Mouse (Mus musculus): ENCODE results near the gene Hist1h2bf. TPM values are rescaled to one million over a fixed set of nuclear protein-coding genes. Genes with fewer than 3 reads are reported as not detected.

Gene Hist1h2bf
- polyA plus RNA-seq, 1 experiment from 2014 or later, result 4.1 TPM

DNA sequence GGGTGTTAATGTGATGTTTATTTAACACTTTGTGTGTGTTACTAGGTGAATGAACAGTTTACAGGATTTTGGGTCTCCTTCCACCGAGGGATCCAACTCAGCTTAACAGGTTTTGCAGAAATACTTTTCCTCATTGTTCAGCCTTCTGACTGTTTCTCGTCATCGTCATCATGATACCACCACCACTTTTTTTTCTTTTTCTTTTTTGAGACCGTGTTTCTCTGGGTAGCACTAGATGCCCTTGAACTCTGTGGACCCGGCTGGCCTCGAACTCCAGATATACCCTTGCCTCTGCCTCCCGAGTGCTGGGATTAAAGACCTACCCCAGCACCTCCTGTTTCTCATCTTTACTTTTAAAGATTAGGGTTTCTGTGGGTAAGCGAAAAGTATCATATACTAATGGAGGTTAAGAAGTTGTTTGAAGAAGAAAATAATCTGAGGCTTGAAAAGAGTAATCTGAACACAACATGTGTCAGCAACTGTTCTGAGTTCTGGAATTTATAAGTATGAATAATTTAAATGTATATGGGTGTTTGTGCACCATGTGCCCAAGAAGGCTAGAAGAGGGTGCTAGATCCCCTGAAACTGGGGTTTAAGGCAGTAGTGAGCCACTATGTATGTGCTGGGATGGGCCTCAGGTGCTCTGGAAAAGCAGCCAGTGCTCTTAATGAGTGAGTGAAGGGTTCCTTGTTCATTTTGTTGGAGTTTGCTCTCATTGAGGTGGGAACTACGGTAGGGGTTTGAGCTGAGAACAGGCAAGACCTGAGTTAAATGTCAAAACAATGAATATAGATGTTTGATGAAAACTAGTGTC lies 41.5 kb downstream of the Hist1h2bf start:
- DNase-seq (ENCODE audit: low spot score), result peak; percentile 56
- WGBS, result 27% methylated on average over 9 of the region's 9 CpGs
- H3K4me1 ChIP-seq (ENCODE audit: control insufficient read depth, insufficient read depth, low read length), result no peaks in the 10 kb centered on the region

DNA sequence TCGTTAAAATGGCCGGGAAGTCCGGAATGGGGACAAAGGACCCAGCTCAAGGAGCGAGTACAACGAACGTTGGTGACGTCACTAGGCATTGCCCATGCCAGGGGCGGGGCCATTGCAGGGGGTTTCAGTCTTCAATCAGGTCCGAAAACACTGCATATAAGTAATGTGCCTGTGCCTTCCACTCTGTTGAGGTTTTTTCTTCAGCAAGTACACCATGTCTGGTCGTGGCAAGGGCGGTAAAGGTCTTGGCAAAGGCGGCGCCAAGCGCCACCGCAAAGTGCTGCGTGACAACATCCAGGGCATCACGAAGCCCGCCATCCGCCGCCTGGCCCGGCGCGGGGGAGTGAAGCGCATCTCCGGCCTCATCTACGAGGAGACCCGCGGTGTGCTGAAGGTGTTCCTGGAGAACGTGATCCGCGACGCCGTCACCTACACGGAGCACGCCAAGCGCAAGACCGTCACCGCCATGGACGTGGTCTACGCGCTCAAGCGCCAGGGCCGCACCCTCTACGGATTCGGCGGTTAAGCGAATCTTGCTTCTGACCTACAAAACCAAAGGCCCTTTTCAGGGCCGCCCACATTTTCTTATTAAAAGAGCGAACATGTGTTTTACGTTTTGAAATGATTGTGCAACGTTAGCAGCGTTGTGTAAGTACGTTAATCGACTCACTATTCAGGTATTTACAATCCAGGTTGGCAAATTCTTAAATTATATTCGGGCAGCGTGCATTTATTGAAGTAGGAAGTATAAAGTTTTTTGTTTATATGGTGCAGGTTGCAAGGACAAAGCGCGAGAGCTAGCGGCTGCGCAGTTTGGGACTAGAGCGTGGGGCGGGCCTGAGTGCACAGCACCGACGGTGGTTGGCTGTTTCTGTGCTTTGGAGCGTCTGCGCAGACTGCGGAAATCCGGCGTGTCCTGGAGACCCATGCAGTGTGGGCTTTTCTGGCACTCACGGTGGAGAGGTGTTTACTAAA lies 42.8 kb downstream of the Hist1h2bf start, which contains the start of gene Hist1h4h:
Hist1h4h (plus strand) TSS at position 150 of the 975 bp plus-strand sequence.
- Histone ChIP-seq H3K4me3 (ENCODE audit: low read depth, low read length) (peak within 1 kb of the TSS; percentile 56), H3K36me3 (replicated peaks; ENCODE audit: control insufficient read depth, insufficient read depth, low read depth, low read length) (no peaks in the 10 kb centered on the region), H3K9me3 (replicated peaks; ENCODE audit: control insufficient read depth, low read length) (no peaks in the 10 kb centered on the region), H3K27ac (replicated peaks; ENCODE audit: low read depth, low read length) (peak within 1 kb of the TSS; percentile 97), H3K4me1 (ENCODE audit: control insufficient read depth, insufficient read depth, low read length) (no peaks in the 10 kb centered on the region), H3K27me3 (ENCODE audit: control insufficient read depth, insufficient read depth, low read length) (no peaks in the 10 kb centered on the region), H3K9ac (replicated peaks; ENCODE audit: low read length) (peak within 1 kb of the TSS; percentile 92), H3K4me2 (ENCODE audit: low read depth, low read length) (peak within 1 kb of the TSS; percentile 55)
- ATAC-seq (replicated peaks; ENCODE audit: insufficient number of reproducible peaks, low FRiP score, low TSS enrichment, low read depth), result peak; percentile 79
- under 1% methylated on average over 55 of the region's 70 CpGs for WGBS
- DNase-seq (ENCODE audit: low spot score), result peak; percentile 98

More for the DNA sequence above, 41.5 kb downstream of the Hist1h2bf start:
- no peak for ATAC-seq (replicated peaks; ENCODE audit: insufficient number of reproducible peaks, low FRiP score, low TSS enrichment, low read depth)
- H3K9me3 ChIP-seq (replicated peaks; ENCODE audit: control insufficient read depth, low read length), result no peaks in the 10 kb centered on the region
- peak overlapping the region; percentile 92 for H3K9ac ChIP-seq (replicated peaks; ENCODE audit: low read length)
- H3K27ac ChIP-seq (replicated peaks; ENCODE audit: low read depth, low read length), result peak overlapping the region; percentile 97
- H3K36me3 ChIP-seq (replicated peaks; ENCODE audit: control insufficient read depth, insufficient read depth, low read depth, low read length), result no peaks in the 10 kb centered on the region
- H3K4me2 ChIP-seq (ENCODE audit: low read depth, low read length), result peak overlapping the region; percentile 55
- H3K4me3 ChIP-seq (ENCODE audit: low read depth, low read length), result peak overlapping the region; percentile 56
- no peaks in the 10 kb centered on the region for H3K27me3 ChIP-seq (ENCODE audit: control insufficient read depth, insufficient read depth, low read length)

DNA sequence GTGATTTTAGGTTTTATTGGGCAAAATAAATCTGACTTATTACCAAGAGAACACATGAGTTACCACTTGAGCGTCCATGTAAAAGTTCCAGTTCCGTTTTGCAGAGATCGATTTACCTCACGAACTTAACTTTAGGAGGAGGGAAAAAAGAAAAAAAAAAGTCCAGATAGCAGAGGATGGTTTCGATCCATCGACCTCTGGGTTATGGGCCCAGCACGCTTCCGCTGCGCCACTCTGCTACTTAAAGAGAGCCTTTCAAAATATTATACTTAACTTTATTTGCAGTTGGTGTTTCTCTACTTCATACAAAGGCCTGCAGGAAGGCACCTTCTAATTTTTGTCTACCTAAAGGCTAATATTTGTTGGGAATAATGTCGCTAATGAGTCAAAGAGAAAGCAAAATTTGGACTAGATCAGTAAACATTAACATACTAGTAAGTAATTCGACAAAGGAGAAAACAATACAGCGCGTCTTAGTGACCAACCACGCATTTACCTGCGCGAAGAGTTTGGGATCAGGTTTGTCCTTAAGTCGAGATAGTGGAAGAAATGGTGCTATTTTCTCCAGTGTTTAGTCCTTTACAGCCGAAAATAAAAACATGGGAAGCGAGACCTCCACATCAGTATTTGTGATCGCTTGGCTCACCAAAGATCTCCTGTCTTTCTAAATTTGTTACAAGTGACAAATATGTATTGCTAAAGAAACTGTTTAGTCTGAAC lies 43.7 kb downstream of the Hist1h2bf start:
- ATAC-seq (replicated peaks; ENCODE audit: insufficient number of reproducible peaks, low FRiP score, low TSS enrichment, low read depth) (no peak), DNase-seq (ENCODE audit: low spot score) (peak; percentile 74)
- peak overlapping the region; percentile 97 for H3K27ac ChIP-seq (replicated peaks; ENCODE audit: low read depth, low read length)
- H3K4me2 ChIP-seq (ENCODE audit: low read depth, low read length), result peak overlapping the region; percentile 43
- H3K4me1 ChIP-seq (ENCODE audit: control insufficient read depth, insufficient read depth, low read length), result no peaks in the 10 kb centered on the region
- no peaks in the 10 kb centered on the region for H3K27me3 ChIP-seq (ENCODE audit: control insufficient read depth, insufficient read depth, low read length)
- H3K9ac ChIP-seq (replicated peaks; ENCODE audit: low read length), result peak overlapping the region; percentile 92
- under 1% methylated on average over 20 of the region's 20 CpGs for WGBS
- no peaks in the 10 kb centered on the region for H3K36me3 ChIP-seq (replicated peaks; ENCODE audit: control insufficient read depth, insufficient read depth, low read depth, low read length)
- peak overlapping the region; percentile 56 for H3K4me3 ChIP-seq (ENCODE audit: low read depth, low read length)
- no peaks in the 10 kb centered on the region for H3K9me3 ChIP-seq (replicated peaks; ENCODE audit: control insufficient read depth, low read length)

DNA sequence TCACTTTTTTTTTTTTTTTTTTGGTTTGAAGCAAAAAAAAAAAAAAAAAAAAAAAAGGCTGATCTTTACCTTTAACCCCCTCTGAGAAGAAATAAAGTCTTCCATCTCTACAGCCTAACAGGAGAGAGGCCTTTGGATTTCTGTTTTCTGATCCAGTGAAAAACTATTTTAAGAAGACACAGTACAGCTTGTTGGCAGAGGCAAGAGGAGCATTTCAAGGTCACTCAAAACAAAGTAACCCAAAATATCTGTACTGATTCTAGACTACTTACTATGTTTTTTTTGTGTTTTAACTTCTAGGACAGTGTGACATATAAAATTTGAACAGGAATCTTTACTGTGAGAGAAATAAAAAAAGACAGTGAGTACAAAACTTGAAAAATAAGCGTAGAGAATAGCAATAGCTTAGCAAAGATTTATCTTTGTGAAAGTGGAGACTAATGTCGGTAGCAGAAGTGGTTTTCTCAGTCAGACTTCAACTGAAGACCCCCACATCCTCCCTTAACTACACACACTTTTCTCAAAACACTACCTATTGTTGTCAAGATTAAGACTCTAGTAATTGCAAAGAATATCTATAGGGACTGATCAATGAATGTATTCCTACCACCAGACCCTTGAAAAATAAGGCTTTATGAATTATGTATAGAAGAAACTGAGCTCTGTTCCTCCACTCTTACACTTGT lies 44.4 kb downstream of the Hist1h2bf start:
- DNase-seq (ENCODE audit: low spot score), result no peak
- Histone ChIP-seq H3K4me1 (ENCODE audit: control insufficient read depth, insufficient read depth, low read length) (no peaks in the 10 kb centered on the region), H3K27ac (replicated peaks; ENCODE audit: low read depth, low read length) (peak overlapping the region; percentile 97), H3K9ac (replicated peaks; ENCODE audit: low read length) (peak overlapping the region; percentile 92), H3K4me2 (ENCODE audit: low read depth, low read length) (peak overlapping the region; percentile 43), H3K36me3 (replicated peaks; ENCODE audit: control insufficient read depth, insufficient read depth, low read depth, low read length) (no peaks in the 10 kb centered on the region), H3K4me3 (ENCODE audit: low read depth, low read length) (peak overlapping the region; percentile 56), H3K27me3 (ENCODE audit: control insufficient read depth, insufficient read depth, low read length) (no peaks in the 10 kb centered on the region), H3K9me3 (replicated peaks; ENCODE audit: control insufficient read depth, low read length) (no peaks in the 10 kb centered on the region)
- 33% methylated on average over 2 of the region's 2 CpGs for WGBS
- no peak for ATAC-seq (replicated peaks; ENCODE audit: insufficient number of reproducible peaks, low FRiP score, low TSS enrichment, low read depth)

DNA sequence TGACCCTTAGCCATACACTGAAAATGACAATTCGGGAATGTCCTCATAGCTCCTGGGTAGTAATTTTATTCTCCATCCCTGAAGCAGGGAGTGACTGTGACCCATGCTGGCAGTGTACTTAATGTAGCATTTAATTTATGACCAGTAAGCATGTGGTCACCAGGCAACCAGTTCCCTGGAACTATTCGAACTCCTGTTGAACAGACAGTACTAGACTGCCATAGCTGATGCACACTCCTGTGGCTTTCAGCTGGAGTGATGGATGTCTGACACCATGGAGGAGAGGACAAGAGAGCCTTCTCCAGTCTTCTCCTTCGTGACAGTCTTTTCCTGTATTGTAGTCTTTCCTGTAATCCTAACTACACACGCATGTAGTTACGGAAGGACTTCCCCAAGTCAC lies 45.0 kb downstream of the Hist1h2bf start:
- H3K27ac ChIP-seq (replicated peaks; ENCODE audit: low read depth, low read length), result no peak overlapping the region
- H3K4me3 ChIP-seq (ENCODE audit: low read depth, low read length), result no peak overlapping the region
- H3K4me2 ChIP-seq (ENCODE audit: low read depth, low read length), result no peak overlapping the region
- no peaks in the 10 kb centered on the region for H3K36me3 ChIP-seq (replicated peaks; ENCODE audit: control insufficient read depth, insufficient read depth, low read depth, low read length)
- no peak for ATAC-seq (replicated peaks; ENCODE audit: insufficient number of reproducible peaks, low FRiP score, low TSS enrichment, low read depth)
- H3K4me1 ChIP-seq (ENCODE audit: control insufficient read depth, insufficient read depth, low read length), result no peaks in the 10 kb centered on the region
- no peak overlapping the region for H3K9ac ChIP-seq (replicated peaks; ENCODE audit: low read length)
- H3K27me3 ChIP-seq (ENCODE audit: control insufficient read depth, insufficient read depth, low read length), result no peaks in the 10 kb centered on the region
- 87% methylated on average over 5 of the region's 5 CpGs for whole genome bisulfite sequencing
- H3K9me3 ChIP-seq (replicated peaks; ENCODE audit: control insufficient read depth, low read length), result no peaks in the 10 kb centered on the region
- DNase-seq (ENCODE audit: low spot score), result no peak

DNA sequence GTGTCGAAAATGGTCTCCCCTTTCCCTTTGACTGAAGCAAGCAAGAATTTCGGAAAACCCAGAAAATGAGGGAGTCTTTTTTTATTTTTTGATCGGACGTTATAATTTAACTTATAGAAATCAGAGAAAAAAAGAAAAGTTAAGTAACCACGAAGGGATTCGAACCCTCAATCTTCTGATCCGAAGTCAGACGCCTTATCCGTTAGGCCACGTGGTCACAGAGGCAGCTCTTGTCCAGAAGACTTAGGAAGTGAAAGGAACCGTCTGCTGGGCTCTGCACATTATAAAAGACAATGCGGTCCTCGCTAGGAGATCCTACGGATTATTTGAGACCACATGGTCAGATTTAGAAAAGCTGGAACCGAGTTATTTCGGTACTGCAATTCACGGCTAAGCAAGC lies 47.7 kb downstream of the Hist1h2bf start:
- H3K4me2 ChIP-seq (ENCODE audit: low read depth, low read length), result peak overlapping the region; percentile 36
- H3K4me1 ChIP-seq (ENCODE audit: control insufficient read depth, insufficient read depth, low read length), result no peaks in the 10 kb centered on the region
- H3K9ac ChIP-seq (replicated peaks; ENCODE audit: low read length), result peak overlapping the region; percentile 43
- H3K36me3 ChIP-seq (replicated peaks; ENCODE audit: control insufficient read depth, insufficient read depth, low read depth, low read length), result no peaks in the 10 kb centered on the region
- DNase-seq (ENCODE audit: low spot score) (peak; percentile 97), ATAC-seq (replicated peaks; ENCODE audit: insufficient number of reproducible peaks, low FRiP score, low TSS enrichment, low read depth) (no peak)
- H3K27ac ChIP-seq (replicated peaks; ENCODE audit: low read depth, low read length), result no peak overlapping the region
- H3K9me3 ChIP-seq (replicated peaks; ENCODE audit: control insufficient read depth, low read length), result no peaks in the 10 kb centered on the region
- peak overlapping the region; percentile 38 for H3K4me3 ChIP-seq (ENCODE audit: low read depth, low read length)
- no peaks in the 10 kb centered on the region for H3K27me3 ChIP-seq (ENCODE audit: control insufficient read depth, insufficient read depth, low read length)
- under 1% methylated on average over 17 of the region's 17 CpGs for WGBS

DNA sequence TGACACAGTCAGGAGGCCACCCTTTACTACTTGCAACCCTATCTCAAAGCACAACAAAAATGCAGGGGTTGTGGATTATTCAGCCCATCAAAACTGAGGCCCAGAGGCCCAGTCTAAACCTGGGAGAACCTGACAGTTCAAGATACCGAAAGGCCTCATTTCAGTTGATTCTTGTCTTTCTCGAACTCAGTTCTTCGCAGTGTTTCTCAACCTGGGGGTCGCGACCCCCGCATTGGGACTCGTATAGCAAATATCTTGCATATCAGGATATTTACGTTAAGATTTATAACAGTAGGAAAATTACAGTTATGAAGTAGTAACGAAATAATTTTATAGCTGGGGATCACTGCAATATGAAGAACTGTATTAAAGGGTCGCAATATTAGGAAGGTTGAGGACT lies 48.1 kb downstream of the Hist1h2bf start:
- no peaks in the 10 kb centered on the region for H3K4me1 ChIP-seq (ENCODE audit: control insufficient read depth, insufficient read depth, low read length)
- peak overlapping the region; percentile 38 for H3K4me3 ChIP-seq (ENCODE audit: low read depth, low read length)
- peak overlapping the region; percentile 29; the same call in 1 of the 2 replicates for H3K9ac ChIP-seq (replicated peaks; ENCODE audit: low read length)
- H3K9me3 ChIP-seq (replicated peaks; ENCODE audit: control insufficient read depth, low read length), result no peaks in the 10 kb centered on the region
- no peaks in the 10 kb centered on the region for H3K27me3 ChIP-seq (ENCODE audit: control insufficient read depth, insufficient read depth, low read length)
- no peak overlapping the region for H3K27ac ChIP-seq (replicated peaks; ENCODE audit: low read depth, low read length)
- ATAC-seq (replicated peaks; ENCODE audit: insufficient number of reproducible peaks, low FRiP score, low TSS enrichment, low read depth) (no peak), DNase-seq (ENCODE audit: low spot score) (peak; percentile 73)
- H3K36me3 ChIP-seq (replicated peaks; ENCODE audit: control insufficient read depth, insufficient read depth, low read depth, low read length), result no peaks in the 10 kb centered on the region
- WGBS, result 2% methylated on average over 10 of the region's 10 CpGs
- H3K4me2 ChIP-seq (ENCODE audit: low read depth, low read length), result peak overlapping the region; percentile 36

Data from embryonic facial prominence, embryonic 11.5 days (tissue).